Mouse (Mus musculus) hindbrain, postnatal 0 days (tissue): Measurements from ENCODE around the gene Fam210b. TPM values are rescaled to one million over a fixed set of nuclear protein-coding genes. Genes with fewer than 3 reads are reported as not detected.

ENCODE experiments used
- ATAC-seq: fragments of 200-750 bp; cut with Nextera tagmentation; 2 replicates; pipeline ENCODE4 v1.8.0; 2017; ENCODE audit warnings: mild to moderate bottlenecking, moderate TSS enrichment, moderate library complexity
- DNase-seq: peaks from one replicate; pipeline ENCODE4 v3.0.0-alpha.2; 2015; ENCODE audit warnings: low spot score
- H3K27ac ChIP-seq: fragments of 300-500 bp; sonication (generic); 2 replicates; pipeline ENCODE4 v1.5.1; 2014; ENCODE audit warnings: mild to moderate bottlenecking
- H3K27me3 ChIP-seq: fragments of 300-500 bp; sonication (generic); 2 replicates; pipeline ENCODE4 v1.6.1; 2014; ENCODE audit warnings: low read length, mixed read lengths; ENCODE audit not compliant: insufficient read depth
- H3K36me3 ChIP-seq: fragments of 300-500 bp; sonication (generic); 2 replicates; pipeline ENCODE4 v1.6.1; 2014; ENCODE audit warnings: low read length, mixed read lengths; ENCODE audit not compliant: insufficient read depth
- H3K4me1 ChIP-seq: fragments of 300-500 bp; sonication (generic); 2 replicates; pipeline ENCODE4 v1.6.1; 2014; ENCODE audit warnings: antibody characterized with exemption, low read length, mixed read lengths; ENCODE audit not compliant: insufficient read depth
- H3K4me2 ChIP-seq: fragments of 300-500 bp; sonication (generic); 2 replicates; pipeline ENCODE4 v1.6.1; 2014; ENCODE audit warnings: low read depth, mild to moderate bottlenecking, low read length, moderate library complexity, mixed read lengths
- H3K4me3 ChIP-seq: fragments of 300-500 bp; sonication (generic); 2 replicates; pipeline ENCODE4 v1.5.1; 2014; ENCODE audit warnings: low read length
- H3K9ac ChIP-seq: fragments of 300-500 bp; sonication (generic); replicated peaks from 2 replicates; pipeline ENCODE4 v1.6.1; 2014; ENCODE audit warnings: mild to moderate bottlenecking, low read length, moderate library complexity, mixed read lengths
- H3K9me3 ChIP-seq: fragments of 300-500 bp; sonication (generic); 2 replicates; pipeline ENCODE4 v1.6.1; 2016; ENCODE audit warnings: low read length, mixed read lengths
- CTCF ChIP-seq: IDR thresholded peaks from 2 replicates; pipeline ENCODE4 v1.5.1; 2016; ENCODE audit warnings: antibody characterized with exemption, control low read depth, low read depth
- WGBS: fragments of 180-500 bp; shearing (Covaris S2); extraction: QIAGEN DNeasy Blood & Tissue Kit; methylation state at CpG from one replicate; pipeline ENCODE4 v1.1.7; 2014; 5-methylcytosine and 5-hydroxymethylcytosine counted together
- polyA plus RNA-seq: library from polyadenylated mRNA; unstranded; fragments of >200 nt; fragmentation: Nextera tagmentation; extraction: Ambion mirVana; gene quantifications from 2 replicates; pipeline ENCODE4 v1.2.1, GENCODE M21; 2015
- total RNA-seq: library from RNA; depleted of rRNA; stranded (reverse); fragments of >200 nt; gene quantifications from 2 replicates; pipeline ENCODE4 v1.2.3, GENCODE M21; 2014; rRNA removed

The Fam210b gene
- total and polyA plus RNA-seq, 2 experiments from 2014 or later = 11.8 to 23.0 TPM

GRCm38 (mm10) chr2:172399901-172400300 is 54.5 kb downstream of the Fam210b start:
- ATAC-seq (peak; percentile 29; the same call in 1 of the 2 replicates), DNase-seq (peak; percentile 10)
- no peak for TF ChIP-seq CTCF
- no peaks in the 10 kb centered on the region for H3K36me3 ChIP-seq
- H3K27ac ChIP-seq = no peak overlapping the region
- H3K4me2 ChIP-seq = no peak overlapping the region
- 20% methylated on average over 9 of the region's 9 CpGs for WGBS
- no peak overlapping the region for H3K4me3 ChIP-seq
- H3K27me3 ChIP-seq = no peaks in the 10 kb centered on the region
- H3K4me1 ChIP-seq = no peaks in the 10 kb centered on the region
- no peaks in the 10 kb centered on the region for H3K9me3 ChIP-seq
- H3K9ac ChIP-seq = no peak overlapping the region

- Histone ChIP-seq H3K27me3 (no peaks in the 10 kb centered on the region), H3K4me3 (no peak overlapping the region), H3K36me3 (no peaks in the 10 kb centered on the region), H3K4me2 (no peak overlapping the region), H3K4me1 (no peaks in the 10 kb centered on the region), H3K27ac (no peak overlapping the region), H3K9me3 (no peaks in the 10 kb centered on the region), H3K9ac (no peak overlapping the region)
- no peak for DNase-seq
- no peak for ATAC-seq
- 73% methylated on average over 13 of the region's 13 CpGs for WGBS
- no peak for TF ChIP-seq CTCF
Measured at GRCm38 (mm10) chr2:172401116-172401825, 55.9 kb downstream of the Fam210b start.

- Histone ChIP-seq H3K9me3 (no peaks in the 10 kb centered on the region), H3K4me1 (no peaks in the 10 kb centered on the region), H3K27ac (no peak overlapping the region), H3K4me2 (no peak overlapping the region), H3K9ac (no peak overlapping the region), H3K27me3 (no peaks in the 10 kb centered on the region), H3K4me3 (no peak overlapping the region), H3K36me3 (no peaks in the 10 kb centered on the region)
- no peak for DNase-seq
- no peak for ATAC-seq
- WGBS = 58% methylated on average over 7 of the region's 7 CpGs
- no peak for TF ChIP-seq CTCF
Measured at GRCm38 (mm10) chr2:172404239-172404638, 58.9 kb downstream of the Fam210b start.

GRCm38 (mm10) chr2:172405011-172405410 is 59.6 kb downstream of the Fam210b start:
- no peak overlapping the region for H3K9ac ChIP-seq
- H3K27me3 ChIP-seq = no peaks in the 10 kb centered on the region
- no peaks in the 10 kb centered on the region for H3K36me3 ChIP-seq
- H3K4me2 ChIP-seq = no peak overlapping the region
- no peak for ATAC-seq
- H3K4me1 ChIP-seq = no peaks in the 10 kb centered on the region
- no peak overlapping the region for H3K27ac ChIP-seq
- H3K4me3 ChIP-seq = no peak overlapping the region
- no peaks in the 10 kb centered on the region for H3K9me3 ChIP-seq
- TF ChIP-seq CTCF = no peak
- DNase-seq = no peak
- WGBS = 63% methylated on average over 3 of the region's 3 CpGs

Other genes with a start within 250 kb of the Fam210b start
- gene Mc3r, start 97.1 kb upstream of the Fam210b start, total RNA-seq = 0.31 TPM in 1 of 2 replicates, not detected in the other
- 0.30 and 0.38 TPM in 2 replicates for gene Mc3r, start 97.1 kb upstream of the Fam210b start, polyA plus RNA-seq
- 10.4 and 13.7 TPM in 2 replicates for gene Aurka, start 25.0 kb downstream of the Fam210b start, total RNA-seq
- gene Aurka, start 25.0 kb downstream of the Fam210b start, polyA plus RNA-seq = 10.9 and 12.9 TPM in 2 replicates
- gene Cstf1, start 25.1 kb downstream of the Fam210b start, total RNA-seq = 40.1 and 47.1 TPM in 2 replicates
- 25.6 and 27.6 TPM in 2 replicates for gene Cstf1, start 25.1 kb downstream of the Fam210b start, polyA plus RNA-seq
- gene Cass4, start 48.2 kb downstream of the Fam210b start, total RNA-seq = 0.21 and 0.29 TPM in 2 replicates
- gene Cass4, start 48.2 kb downstream of the Fam210b start, polyA plus RNA-seq = 0.16 and 0.25 TPM in 2 replicates
- 65.4 and 65.6 TPM in 2 replicates for gene Rtf2, start 95.0 kb downstream of the Fam210b start, total RNA-seq
- 83.6 and 87.9 TPM in 2 replicates for gene Rtf2, start 95.0 kb downstream of the Fam210b start, polyA plus RNA-seq
- gene Gcnt7, start 113.0 kb downstream of the Fam210b start, total RNA-seq = not detected in 2 replicates
- gene Gcnt7, start 113.0 kb downstream of the Fam210b start, polyA plus RNA-seq = 0.92 and 1.0 TPM in 2 replicates
- gene Fam209, start 127.0 kb downstream of the Fam210b start, total RNA-seq = not detected in 2 replicates
- 0.37 and 0.58 TPM in 2 replicates for gene Fam209, start 127.0 kb downstream of the Fam210b start, polyA plus RNA-seq
- gene Tfap2c, start 204.0 kb downstream of the Fam210b start, total RNA-seq = 0.14 and 0.47 TPM in 2 replicates
- gene Tfap2c, start 204.0 kb downstream of the Fam210b start, polyA plus RNA-seq = 0.31 and 0.43 TPM in 2 replicates